Mouse (Mus musculus): ENCODE data around the gene Rhox4c. TPM values are rescaled to one million over a fixed set of nuclear protein-coding genes. Genes with fewer than 3 reads are reported as not detected.
"Not testable (repeated sequence)": the region's sequence is repeated elsewhere in the genome, so short reads cannot be mapped to it uniquely, and the experiment has no call there.

Rhox4c gene
- not detected for total RNA-seq (2021)

- DNase-seq (ENCODE audit: extremely low spot score in 1 of 2, low spot score in 2 of 2); intact Hi-C loops (cut with DNase I): not testable (repeated sequence)
Measured at GRCm38 (mm10) chrX:37480037-37480436, at the start of gene Rhox4c. Gene Rhox4c (plus strand): TSS chrX:37480337.

- DNase-seq (ENCODE audit: extremely low spot score in 1 of 2, low spot score in 2 of 2); intact Hi-C loops (cut with DNase I): not testable (repeated sequence)
Measured at GRCm38 (mm10) chrX:37432194-37432593, 47.9 kb upstream of the Rhox4c start, which contains the start of gene Rhox4b. Gene Rhox4b (plus strand): TSS chrX:37432494.

GRCm38 (mm10) chrX:37453380-37453779 lies 26.8 kb upstream of the Rhox4c start, which contains the start of gene Rhox2c:
Gene Rhox2c (plus strand): TSS chrX:37453680.
- DNase-seq (ENCODE audit: extremely low spot score in 1 of 2, low spot score in 2 of 2); intact Hi-C loops (cut with DNase I): not testable (repeated sequence)

- intact Hi-C loops (cut with DNase I); DNase-seq (ENCODE audit: extremely low spot score in 1 of 2, low spot score in 2 of 2): not testable (repeated sequence)
Measured at GRCm38 (mm10) chrX:37458285-37458684, 21.9 kb upstream of the Rhox4c start, which contains the start of gene Rhox3c. Gene Rhox3c (plus strand): TSS chrX:37458585.

GRCm38 (mm10) chrX:37514059-37514458 lies 33.9 kb downstream of the Rhox4c start, which contains the start of gene Rhox4d:
Gene Rhox4d (plus strand): TSS chrX:37514359.
- intact Hi-C loops (cut with DNase I): not testable (repeated sequence)

GRCm38 (mm10) chrX:37530152-37530551 lies 50.0 kb downstream of the Rhox4c start, which contains the start of gene Rhox2e:
Gene Rhox2e (plus strand): TSS chrX:37530452.
- DNase-seq (ENCODE audit: extremely low spot score in 1 of 2, low spot score in 2 of 2); intact Hi-C loops (cut with DNase I): not testable (repeated sequence)

More at GRCm38 (mm10) chrX:37514059-37514458, 33.9 kb downstream of the Rhox4c start, which contains the start of gene Rhox4d:
- not testable (repeated sequence) for DNase-seq (ENCODE audit: extremely low spot score in 1 of 2, low spot score in 2 of 2)

Other genes starting within 250 kb of the Rhox4c start
- not detected for gene Rhox2a, start 235.4 kb upstream of the Rhox4c start, total RNA-seq (2021)
- not detected for gene Rhox3a, start 230.4 kb upstream of the Rhox4c start, total RNA-seq (2021)
- gene Rhox4a, start 215.0 kb upstream of the Rhox4c start, total RNA-seq (2021): not detected
- gene Rhox3a2, start 100.3 kb upstream of the Rhox4c start, total RNA-seq (2021): not detected
- not detected for gene Rhox4a2, start 89.5 kb upstream of the Rhox4c start, total RNA-seq (2021)
- gene Rhox2b, start 68.3 kb upstream of the Rhox4c start, total RNA-seq (2021): not detected
- gene Rhox4b, start 47.8 kb upstream of the Rhox4c start, total RNA-seq (2021): not detected
- gene Rhox2c, start 26.7 kb upstream of the Rhox4c start, total RNA-seq (2021): not detected
- not detected for gene Rhox3c, start 21.8 kb upstream of the Rhox4c start, total RNA-seq (2021)
- gene Rhox2d, start 13.1 kb downstream of the Rhox4c start, total RNA-seq (2021): not detected
- gene Rhox4d, start 34.0 kb downstream of the Rhox4c start, total RNA-seq (2021): not detected
- gene Rhox2e, start 50.1 kb downstream of the Rhox4c start, total RNA-seq (2021): not detected
- not detected for gene Rhox3e, start 61.7 kb downstream of the Rhox4c start, total RNA-seq (2021)
- not detected for gene Rhox4e, start 77.1 kb downstream of the Rhox4c start, total RNA-seq (2021)
- gene Rhox2f, start 91.1 kb downstream of the Rhox4c start, total RNA-seq (2021): not detected
- not detected for gene Rhox3f, start 100.7 kb downstream of the Rhox4c start, total RNA-seq (2021)
- not detected for gene Rhox4f, start 127.4 kb downstream of the Rhox4c start, total RNA-seq (2021)
- not detected for gene Rhox3g, start 148.3 kb downstream of the Rhox4c start, total RNA-seq (2021)
- gene Rhox2g, start 163.1 kb downstream of the Rhox4c start, total RNA-seq (2021): not detected
- not detected for gene Rhox4g, start 171.0 kb downstream of the Rhox4c start, total RNA-seq (2021)
- not detected for gene Rhox3h, start 188.4 kb downstream of the Rhox4c start, total RNA-seq (2021)
- not detected for gene Rhox2h, start 192.9 kb downstream of the Rhox4c start, total RNA-seq (2021)